10 mouse cellular contexts compared by ENCODE assay signal in genomic region chr7:101503803-101504202, GRCm38 (mm10).
DNase-seq lines count a peak whose midpoint lies in the region; ATAC-seq lines count a peak whose summit lies in the region.
"Had no signal": no experiment of that assay in that cellular context is flagged by ENCODE, and none has a peak within 500 bp of the region (broad histone marks: within the 10 kb centered on the region; RNA-seq: fewer than 3 reads in every experiment).

No protein-coding gene starts in this region.

- no peak overlapping the region for H3K9ac ChIP-seq in limb, embryonic 12.5 days (replicated peaks)
- H3K9ac ChIP-seq in embryonic facial prominence, embryonic 15.5 days: no peak overlapping the region
- H3K9ac ChIP-seq in midbrain, embryonic 14.5 days (replicated peaks; ENCODE audit: low read length): no peak overlapping the region
- H3K9ac ChIP-seq: lung, embryonic 15.5 days had no signal

- no peak overlapping the region for H3K4me2 ChIP-seq in limb, embryonic 12.5 days
- peak overlapping the region; percentile 58; the same call in 1 of the 2 replicates for H3K4me2 ChIP-seq in embryonic facial prominence, embryonic 15.5 days (replicated peaks)
- no peak overlapping the region for H3K4me2 ChIP-seq in midbrain, embryonic 14.5 days (ENCODE audit: low read length)

- H3K4me1 ChIP-seq in limb, embryonic 12.5 days (replicated peaks): peaks cover 6% of the 10 kb centered on the region; the same call in 1 of the 2 replicates
- H3K4me1 ChIP-seq in limb, embryonic 10.5 days: peaks cover 21% of the 10 kb centered on the region
- peaks cover 10% of the 10 kb centered on the region for H3K4me1 ChIP-seq in embryonic facial prominence, embryonic 15.5 days
- H3K4me1 ChIP-seq in midbrain, embryonic 14.5 days (ENCODE audit: control insufficient read depth, insufficient read depth, low read length): no peaks in the 10 kb centered on the region

- 0 out of 2 replicates have a peak overlapping the region, but pooled peaks have one; percentile 11 for H3K4me3 ChIP-seq in limb, embryonic 12.5 days (replicated peaks)
- no peak overlapping the region for H3K4me3 ChIP-seq in limb, embryonic 10.5 days
- H3K4me3 ChIP-seq in embryonic facial prominence, embryonic 15.5 days (replicated peaks): no peak overlapping the region
- no peak overlapping the region for H3K4me3 ChIP-seq in midbrain, embryonic 14.5 days (replicated peaks; ENCODE audit: low read depth, low read length)

- no peaks in the 10 kb centered on the region for H3K36me3 ChIP-seq in limb, embryonic 12.5 days
- H3K36me3 ChIP-seq in limb, embryonic 10.5 days: no peaks in the 10 kb centered on the region
- no peaks in the 10 kb centered on the region for H3K36me3 ChIP-seq in embryonic facial prominence, embryonic 15.5 days
- no peaks in the 10 kb centered on the region for H3K36me3 ChIP-seq in midbrain, embryonic 14.5 days (ENCODE audit: control insufficient read depth, insufficient read depth, low read length)
- H3K36me3 ChIP-seq: lung, embryonic 15.5 days; midbrain, embryonic 13.5 days had no signal

- 39% methylated on average over 7 of the region's 7 CpGs for WGBS in limb, embryonic 12.5 days
- WGBS in limb, embryonic 10.5 days: 45% methylated on average over 7 of the region's 7 CpGs
- WGBS in embryonic facial prominence, embryonic 15.5 days: 26% methylated on average over 7 of the region's 7 CpGs
- 44% methylated on average over 7 of the region's 7 CpGs for WGBS in midbrain, embryonic 14.5 days

- no peaks in the 10 kb centered on the region for H3K9me3 ChIP-seq in limb, embryonic 12.5 days
- no peaks in the 10 kb centered on the region for H3K9me3 ChIP-seq in limb, embryonic 10.5 days (replicated peaks)
- H3K9me3 ChIP-seq in embryonic facial prominence, embryonic 15.5 days (replicated peaks): no peaks in the 10 kb centered on the region
- no peaks in the 10 kb centered on the region for H3K9me3 ChIP-seq in midbrain, embryonic 14.5 days (ENCODE audit: control insufficient read depth, low read length)
- H3K9me3 ChIP-seq: lung, embryonic 15.5 days; midbrain, embryonic 13.5 days had no signal

- H3K27ac ChIP-seq in limb, embryonic 12.5 days: no peak overlapping the region
- H3K27ac ChIP-seq in limb, embryonic 10.5 days: no peak overlapping the region
- H3K27ac ChIP-seq in embryonic facial prominence, embryonic 15.5 days (replicated peaks): no peak overlapping the region
- no peak overlapping the region for H3K27ac ChIP-seq in midbrain, embryonic 14.5 days (replicated peaks; ENCODE audit: low read depth, low read length)
- H3K27ac ChIP-seq: lung, embryonic 15.5 days; midbrain, embryonic 13.5 days had no signal

- no peak for DNase-seq in limb, embryonic 10.5 days (ENCODE audit: low spot score)
- peak; percentile 17 to 44 for DNase-seq in CD8-positive naive resting alpha-beta T cell, adult 2 months (ENCODE audit: low read depth in 2 of 2, low spot score in 2 of 2)
- no peak for DNase-seq in adrenal gland, adult (ENCODE audit: inconsistent age in 2 of 2, low spot score in 1 of 2)
- no peak for DNase-seq in embryo, embryonic 9.5 days (ENCODE audit: extremely low spot score)
- no peak for DNase-seq in midbrain, embryonic 14.5 days

- peaks cover 51% of the 10 kb centered on the region for H3K27me3 ChIP-seq in limb, embryonic 12.5 days
- peaks cover 50% of the 10 kb centered on the region for H3K27me3 ChIP-seq in limb, embryonic 10.5 days (ENCODE audit: low read depth, poor library complexity, severe bottlenecking)
- H3K27me3 ChIP-seq in embryonic facial prominence, embryonic 15.5 days: peaks cover 23% of the 10 kb centered on the region
- peaks cover 9% of the 10 kb centered on the region for H3K27me3 ChIP-seq in midbrain, embryonic 14.5 days (ENCODE audit: control insufficient read depth, insufficient read depth, low read length)

- ATAC-seq in limb, embryonic 12.5 days (ENCODE audit: insufficient number of reproducible peaks, insufficient read depth, low FRiP score, low TSS enrichment, low read depth): no peak
- no peak for ATAC-seq in embryonic facial prominence, embryonic 15.5 days (ENCODE audit: insufficient number of reproducible peaks, low FRiP score, low TSS enrichment, low read depth)
- peak; percentile 49; the same call in 1 of the 2 replicates for ATAC-seq in megakaryocyte-erythroid progenitor cell, adult 5-6 weeks (replicated peaks; ENCODE audit: low FRiP score, low TSS enrichment, poor library complexity, severe bottlenecking)
- ATAC-seq in midbrain, embryonic 14.5 days (ENCODE audit: low FRiP score, low TSS enrichment): no peak

Comparison
In these comparisons a context has a peak if more than half of its experiments do, and no peak if none do; other contexts are left out.
1. DNase-seq: peak in CD8-positive naive resting alpha-beta T cell, adult 2 months (2 of 2); none in limb, embryonic 10.5 days (single experiment), adrenal gland, adult (0 of 2), embryo, embryonic 9.5 days (single experiment) and midbrain, embryonic 14.5 days (single experiment).